Mouse (Mus musculus) heart, postnatal 10 days (tissue): ENCODE results near the gene N4bp3. TPM values are rescaled to one million over a fixed set of nuclear protein-coding genes. Genes with fewer than 3 reads are reported as not detected.

Experiments
- DNase-seq, 2 experiments: peaks; one replicate each; pipeline ENCODE4 v3.0.0; 2021
- intact Hi-C: fragments of 180-260 bp; cut with DNase I; formaldehyde crosslinking; loops from one replicate; pipeline ENCODE4 v1.15.1; 2025
- total RNA-seq, 2 experiments: library from RNA; stranded (reverse); gene quantifications; 2 replicates each; pipeline ENCODE4 v1.2.3; 2021

Gene N4bp3
- total RNA-seq, 2 experiments from 2014 or later = 35.0 to 40.5 TPM

DNA sequence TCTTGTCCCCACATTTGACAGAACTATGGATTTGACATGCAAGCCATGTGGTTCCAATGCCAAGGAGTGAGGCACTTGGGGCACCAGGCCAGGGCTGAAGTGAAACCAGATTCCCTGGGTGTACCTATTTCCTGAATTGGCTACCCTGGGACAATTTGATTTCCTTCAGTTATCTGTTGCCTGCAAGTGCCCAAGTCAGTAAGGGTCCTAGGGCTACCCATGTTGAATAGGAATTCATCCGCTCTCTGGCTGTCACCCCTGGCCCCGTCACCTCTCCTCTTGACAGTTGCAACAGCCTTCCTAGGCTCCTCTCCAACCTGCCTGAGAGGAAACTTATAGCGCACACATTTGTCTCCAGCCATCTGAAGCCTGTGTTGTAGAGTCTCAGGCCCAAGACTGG is 4.2 kb upstream of the N4bp3 start:
- intact Hi-C loops = no loop called here
- DNase-seq = no peak

DNA sequence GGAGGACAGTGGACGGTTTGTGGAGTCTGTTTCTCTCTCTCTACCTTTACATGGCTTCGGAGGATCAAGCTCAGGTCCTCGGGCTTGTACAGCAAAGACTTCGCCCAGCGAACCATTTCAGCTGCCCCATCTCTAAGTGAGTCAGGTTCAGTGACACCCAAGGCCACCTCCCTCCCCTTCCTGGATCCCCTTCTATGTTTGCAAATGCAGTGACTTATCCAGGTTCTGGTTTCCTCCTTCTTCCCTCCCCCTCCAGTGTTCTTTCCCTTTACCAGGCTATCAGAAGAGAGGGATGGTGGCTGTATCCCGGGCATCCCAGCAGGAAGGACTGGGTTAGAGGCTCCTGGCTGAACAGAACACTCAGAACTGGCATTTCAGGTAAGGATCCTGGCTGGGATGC is 3.1 kb upstream of the N4bp3 start:
- intact Hi-C loops = no loop called here
- no peak for DNase-seq

DNA sequence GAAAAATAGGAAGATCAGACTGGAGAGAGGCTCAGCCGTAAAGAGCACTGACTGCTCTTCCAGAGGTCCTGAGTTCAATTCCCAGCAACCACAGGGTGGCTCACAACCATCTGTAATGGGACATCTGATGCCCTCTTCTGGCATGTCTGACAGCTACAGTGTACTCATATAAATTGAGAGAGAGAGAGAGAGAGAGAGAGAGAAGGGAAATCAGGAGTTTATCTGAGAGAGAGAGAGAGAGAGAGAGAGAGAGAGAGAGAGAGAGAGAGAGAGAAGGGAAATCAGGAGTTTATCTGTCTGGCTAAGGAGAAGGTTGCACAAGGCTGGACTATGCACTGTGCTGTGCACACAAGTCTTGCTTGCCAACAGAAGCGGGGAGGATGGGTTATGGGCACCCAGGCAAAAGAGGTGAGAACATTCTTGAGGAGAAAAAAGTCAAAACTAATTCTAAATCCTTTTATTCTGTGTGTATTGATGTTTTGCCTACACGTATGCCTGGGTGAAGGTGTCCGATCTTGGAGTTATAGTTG is 2.3 kb upstream of the N4bp3 start:
- intact Hi-C loops = no loop called here
- no peak for DNase-seq

DNA sequence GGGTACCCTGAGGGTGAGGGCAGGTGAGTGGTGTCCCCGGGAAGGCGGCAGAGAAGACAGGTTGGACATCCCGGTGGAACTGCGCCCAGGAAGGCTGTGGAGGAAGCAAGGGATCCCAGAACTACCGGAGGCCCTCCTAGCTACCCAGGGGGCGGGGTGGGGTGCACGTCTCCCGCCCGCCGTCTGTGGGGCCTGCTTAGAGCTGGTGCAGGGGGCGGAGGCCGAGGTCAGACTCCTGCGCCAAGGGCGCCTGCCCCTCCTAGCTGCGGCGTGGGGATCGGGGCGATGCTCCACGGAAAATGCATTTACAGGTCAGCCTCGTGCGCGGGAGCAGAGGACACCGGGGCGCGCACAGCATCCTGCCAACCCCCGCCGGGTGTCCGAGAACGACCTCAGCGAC is 381 bp downstream of the N4bp3 start:
- DNase-seq = no peak
- intact Hi-C loops = loop anchor here (2.0 kb wide), 1 partner anchor 31 kb away; the partner anchor contains the start of gene Nhp2

DNA sequence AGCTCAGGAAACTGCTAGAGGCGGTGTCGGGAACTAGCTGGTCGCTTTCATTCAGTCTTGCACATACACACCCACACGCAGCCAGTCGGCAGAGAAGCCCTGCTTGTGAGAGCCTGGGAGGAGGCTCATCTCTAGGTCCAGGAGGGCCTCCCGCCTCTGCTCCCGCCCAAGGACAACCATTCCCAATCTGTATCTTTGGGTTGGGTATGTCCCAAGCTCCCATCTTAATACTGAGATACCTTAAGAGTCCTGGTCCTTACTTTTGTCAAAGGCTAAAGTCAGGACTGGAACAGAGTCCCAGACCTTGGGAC is 798 bp downstream of the N4bp3 start:
- no peak for DNase-seq
- intact Hi-C loops = loop anchor here (2.0 kb wide), 1 partner anchor 31 kb away; the partner anchor contains the start of gene Nhp2

DNA sequence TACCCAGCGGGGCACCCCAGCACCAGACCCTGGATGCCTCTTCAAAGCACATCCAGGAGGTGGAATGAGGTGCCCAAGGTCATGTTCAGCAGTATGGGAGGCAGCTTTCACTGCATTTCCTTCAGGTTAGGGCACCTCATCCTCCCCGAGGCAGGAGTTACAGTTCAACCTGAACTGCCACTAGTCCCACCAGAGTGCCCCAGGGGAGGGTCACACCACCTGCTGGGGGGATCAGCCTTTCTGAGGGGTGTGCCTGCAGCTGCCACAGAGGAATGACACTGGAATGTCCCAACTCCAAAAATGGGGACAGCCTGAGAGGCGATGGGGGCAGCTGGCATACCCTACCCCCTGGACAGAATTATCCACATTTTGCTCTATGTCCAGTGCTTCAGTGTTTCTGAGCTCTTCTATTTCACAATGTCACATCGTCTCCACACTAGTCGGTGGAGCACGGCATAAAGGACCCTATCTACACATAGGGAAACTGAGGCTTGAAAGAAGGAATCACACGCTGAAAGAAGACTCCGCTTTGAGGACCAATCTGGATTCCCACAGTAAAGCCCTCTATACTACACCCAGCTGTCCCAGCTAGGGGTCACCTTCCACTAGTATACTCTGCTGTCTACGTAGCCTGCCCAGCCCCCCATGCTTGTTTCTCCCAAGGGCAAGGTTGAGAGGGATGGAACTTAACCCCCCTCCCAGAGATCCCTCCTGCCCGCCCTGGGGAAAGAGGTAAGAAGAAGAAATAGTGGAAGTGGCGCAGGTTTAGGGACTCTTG is 1.3 kb downstream of the N4bp3 start:
- intact Hi-C loops = no loop called here
- no peak for DNase-seq

DNA sequence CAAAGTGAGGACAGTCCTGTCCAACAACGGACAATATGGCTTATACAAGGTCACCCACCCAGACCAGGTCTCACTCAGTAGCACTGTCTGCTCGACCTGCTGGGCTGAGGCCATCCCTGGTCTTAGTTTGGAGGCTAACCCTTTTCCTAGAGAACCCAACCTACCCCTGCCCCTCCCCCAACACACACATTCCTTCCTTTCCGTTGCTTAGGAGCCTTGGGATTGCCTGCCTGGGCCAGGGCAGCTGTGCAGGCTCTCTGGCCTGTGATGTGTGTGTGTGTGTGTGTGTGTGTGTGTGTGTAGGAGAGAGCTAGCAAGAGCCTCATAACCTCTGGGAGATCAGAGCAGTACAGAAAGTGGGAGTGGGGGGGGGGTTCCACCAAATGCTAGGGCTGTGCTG is 2.1 kb downstream of the N4bp3 start:
- DNase-seq = peak in 1 of 2 experiments; percentile 63
- intact Hi-C loops = no loop called here

DNA sequence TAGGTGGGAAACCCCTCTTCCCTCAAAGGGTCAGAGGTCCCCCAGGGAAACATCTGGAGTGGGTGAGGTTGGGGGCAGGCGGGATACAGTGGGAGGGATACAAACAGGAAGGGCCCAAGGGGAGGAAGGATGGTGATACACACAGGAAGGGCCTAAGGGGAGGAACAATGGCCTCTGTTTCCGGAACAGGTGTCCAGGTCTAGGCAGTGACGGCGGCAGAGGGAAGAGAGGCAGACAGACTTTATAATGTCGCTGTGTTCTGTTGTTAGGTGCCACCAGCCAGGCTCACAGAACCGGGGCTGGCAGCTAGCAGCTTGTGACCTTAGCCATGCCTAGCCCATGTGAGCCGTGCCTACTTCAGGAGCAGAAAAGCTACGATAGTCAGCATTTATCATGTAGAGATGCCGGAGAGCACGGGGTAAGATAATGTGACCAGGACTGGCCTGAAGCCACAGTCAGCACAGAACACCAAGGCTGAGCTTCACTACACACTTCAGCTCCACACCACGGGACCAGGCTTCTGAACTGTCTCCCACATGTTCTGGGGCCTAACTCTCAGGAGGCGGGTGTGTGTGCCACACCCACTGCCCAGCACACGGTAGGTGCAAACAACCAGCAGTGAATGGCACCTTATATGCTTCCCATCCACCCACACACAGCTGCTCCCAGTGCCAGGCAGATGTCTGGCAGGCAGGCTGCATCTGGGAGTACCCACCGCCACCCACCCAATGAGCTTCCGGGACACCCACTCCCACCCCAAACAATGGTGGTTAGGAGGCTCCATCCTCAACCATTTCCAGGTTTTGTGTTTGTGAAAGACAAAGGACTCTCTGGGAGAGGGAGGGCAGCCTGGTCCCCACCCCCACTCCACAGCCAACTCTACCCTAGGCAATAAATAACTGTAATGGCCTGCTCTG is 3.6 kb downstream of the N4bp3 start:
- DNase-seq = peak; percentile 69 to 71

DNA sequence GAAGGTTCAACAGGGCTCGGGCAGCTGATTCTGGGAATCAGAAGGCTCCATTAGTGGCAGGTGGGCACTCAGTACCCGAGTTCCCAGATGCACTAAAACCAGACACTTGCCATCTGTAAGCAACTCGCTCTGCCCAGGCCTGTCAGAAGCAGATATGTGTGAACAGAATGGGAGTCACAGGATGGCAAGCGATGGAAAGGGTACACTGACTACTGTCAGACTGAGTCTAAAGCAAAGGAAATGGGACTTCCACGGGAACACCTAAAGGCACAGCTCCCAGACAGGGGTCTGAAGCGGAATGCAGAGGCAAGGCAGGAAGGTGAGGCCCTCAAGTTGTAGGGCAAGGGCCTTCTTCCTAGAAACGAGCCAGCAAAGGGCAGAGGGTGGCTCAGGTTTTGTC is 4.4 kb downstream of the N4bp3 start:
- no peak for DNase-seq

More for the DNA sequence above, 3.6 kb downstream of the N4bp3 start:
- intact Hi-C loops = no loop called here

DNA sequence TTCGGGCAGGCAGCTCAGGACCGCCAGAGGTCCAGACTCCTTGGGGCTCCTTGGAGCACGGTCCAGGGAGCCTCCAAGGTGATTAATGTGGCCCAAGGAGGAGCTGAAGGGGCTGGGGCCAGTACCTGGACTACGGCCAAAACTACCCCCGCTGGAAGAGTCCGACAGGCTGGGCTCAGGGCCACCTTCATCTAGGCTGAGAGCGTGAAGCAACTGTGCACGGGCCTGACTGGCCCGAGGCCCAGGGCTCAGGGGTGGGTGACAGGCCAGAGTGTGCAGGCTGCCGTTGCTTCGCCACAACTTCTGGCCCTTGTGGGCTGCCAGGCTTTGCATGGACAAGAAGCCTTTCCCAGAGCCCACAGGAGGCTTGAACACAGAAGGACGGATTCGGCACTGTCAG is 5.3 kb downstream of the N4bp3 start:
- intact Hi-C loops = no loop called here
- no peak for DNase-seq

More for the DNA sequence above, 4.4 kb downstream of the N4bp3 start:
- intact Hi-C loops = no loop called here

DNA sequence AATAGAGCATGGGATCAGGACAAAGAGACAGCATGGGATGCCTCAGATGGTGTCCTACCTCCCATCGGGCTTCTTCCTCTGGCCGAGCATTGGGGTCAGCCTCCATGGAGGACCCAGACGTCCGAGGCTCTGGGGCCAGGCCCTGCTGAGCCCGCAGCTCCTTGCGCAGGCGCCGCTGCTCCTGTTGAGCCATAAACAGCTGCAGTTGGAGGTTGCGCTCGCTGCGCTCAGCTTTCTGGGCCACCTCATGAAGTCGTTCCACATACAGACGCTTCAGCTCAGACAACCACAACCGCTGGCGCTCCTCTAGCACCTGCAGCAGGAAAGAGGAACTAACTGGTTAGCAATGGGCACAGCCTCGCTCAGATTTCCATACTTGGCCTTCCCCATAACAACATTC is 6.4 kb downstream of the N4bp3 start:
- DNase-seq = no peak
- intact Hi-C loops = no loop called here

DNA sequence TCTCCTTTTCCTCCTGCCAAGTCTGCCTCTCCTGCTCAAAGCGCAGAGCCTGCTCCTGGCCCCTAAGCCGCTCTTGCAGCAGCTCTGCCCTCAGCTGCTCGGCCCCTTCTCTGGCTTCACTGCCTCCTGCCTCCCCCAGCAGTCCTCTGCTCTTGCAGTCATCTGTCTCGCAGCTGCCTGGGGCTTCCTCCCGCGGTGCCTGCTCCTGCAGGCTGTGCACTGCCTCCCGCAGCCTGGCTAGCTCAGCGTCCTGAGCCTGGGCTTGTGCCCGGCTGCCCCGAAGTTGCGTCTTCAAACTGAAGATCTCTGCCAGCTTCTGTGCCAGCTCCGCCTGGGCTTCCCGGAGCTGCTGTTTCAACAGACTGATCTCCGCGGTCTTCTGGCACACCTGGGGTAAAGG is 6.9 kb downstream of the N4bp3 start:
- DNase-seq = no peak
- intact Hi-C loops = no loop called here

DNA sequence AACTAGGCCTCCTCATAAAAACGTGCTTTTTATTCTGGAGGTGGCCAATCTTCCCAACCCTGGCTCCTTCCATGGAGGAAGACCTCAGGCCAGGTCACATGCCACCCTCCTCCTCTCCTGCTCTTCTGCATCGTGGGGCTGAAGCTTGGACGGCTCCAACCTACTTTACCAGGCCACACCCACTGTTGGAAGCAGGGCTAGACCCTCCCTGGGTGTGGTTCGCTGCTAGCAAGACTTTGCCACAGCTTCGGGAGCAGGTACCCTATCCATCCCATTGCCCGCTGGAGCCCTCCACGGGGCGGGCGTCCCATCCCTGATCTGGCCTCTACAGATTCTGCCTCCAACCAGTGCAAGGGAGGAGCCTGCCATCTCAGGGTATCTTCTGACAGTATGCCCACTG is 7.4 kb downstream of the N4bp3 start:
- no peak for DNase-seq
- intact Hi-C loops = no loop called here

DNA sequence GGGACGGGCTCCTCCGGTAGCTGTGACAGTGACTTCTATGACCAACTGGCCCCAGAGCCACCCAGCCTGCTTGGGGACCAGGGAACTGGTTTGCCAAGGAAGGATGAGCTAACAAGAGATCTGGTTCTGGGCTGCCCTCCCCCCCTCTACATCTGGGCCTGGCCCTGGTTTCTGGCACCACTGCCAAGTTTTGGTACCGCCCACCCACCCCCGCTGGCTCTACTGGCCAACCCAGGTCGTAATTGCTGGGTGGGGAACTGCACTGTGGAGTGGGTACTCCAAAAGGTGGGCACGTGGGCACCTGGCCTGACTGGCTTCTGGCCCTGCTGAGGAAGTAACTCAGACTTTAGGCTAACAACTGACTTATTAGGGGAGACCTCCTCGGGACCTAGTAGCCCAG is 9.9 kb downstream of the N4bp3 start:
- intact Hi-C loops = no loop called here
- no peak for DNase-seq

DNA sequence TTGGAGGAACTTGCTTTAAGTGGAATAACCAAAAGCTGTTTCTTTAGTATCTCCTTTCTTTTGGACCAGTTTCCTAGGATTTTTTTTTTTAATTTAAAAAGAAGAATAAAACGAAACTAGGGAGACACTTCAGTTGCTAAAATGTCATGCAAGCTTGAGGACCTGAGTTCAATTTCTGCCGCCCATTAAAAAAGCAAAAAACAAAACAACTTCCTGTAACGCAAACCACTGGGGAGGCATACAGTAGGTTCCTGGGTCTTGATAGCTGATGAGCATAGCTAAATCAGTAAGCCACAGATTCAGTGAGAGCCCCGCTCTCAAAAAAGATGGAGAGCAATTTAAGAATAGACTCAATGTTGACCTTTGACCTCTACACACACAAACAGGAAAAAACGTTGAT is 12.1 kb downstream of the N4bp3 start:
- intact Hi-C loops = loop anchor here (5.0 kb wide), 1 partner anchor 49 kb away; the partner anchor contains the start of gene 0610009B22Rik
- no peak for DNase-seq

DNA sequence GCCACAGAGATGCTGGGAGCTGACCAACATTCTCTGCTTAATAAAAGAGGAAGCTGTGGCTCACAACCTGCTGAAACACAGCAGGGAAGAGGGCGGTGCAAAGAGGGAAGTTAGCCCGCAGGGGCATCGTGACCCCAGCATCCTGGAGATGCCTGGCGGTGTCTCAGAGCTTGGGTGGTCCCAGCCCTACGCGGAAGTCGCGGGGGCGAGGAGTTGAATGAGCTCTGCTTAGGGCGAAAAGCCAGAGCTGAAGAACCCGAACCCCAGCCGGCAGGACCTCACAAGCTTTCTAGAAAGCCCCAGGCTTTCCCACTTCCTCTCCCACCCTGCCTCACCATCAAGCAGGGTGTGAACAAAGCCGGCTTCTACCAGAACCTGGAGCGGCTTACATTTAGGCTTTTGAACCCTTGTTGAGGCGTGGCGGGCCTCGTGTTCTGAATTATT is 12.6 kb downstream of the N4bp3 start:
- intact Hi-C loops = loop anchor here (5.0 kb wide), 1 partner anchor 49 kb away; the partner anchor contains the start of gene 0610009B22Rik
- peak; percentile 55 to 68 for DNase-seq

DNA sequence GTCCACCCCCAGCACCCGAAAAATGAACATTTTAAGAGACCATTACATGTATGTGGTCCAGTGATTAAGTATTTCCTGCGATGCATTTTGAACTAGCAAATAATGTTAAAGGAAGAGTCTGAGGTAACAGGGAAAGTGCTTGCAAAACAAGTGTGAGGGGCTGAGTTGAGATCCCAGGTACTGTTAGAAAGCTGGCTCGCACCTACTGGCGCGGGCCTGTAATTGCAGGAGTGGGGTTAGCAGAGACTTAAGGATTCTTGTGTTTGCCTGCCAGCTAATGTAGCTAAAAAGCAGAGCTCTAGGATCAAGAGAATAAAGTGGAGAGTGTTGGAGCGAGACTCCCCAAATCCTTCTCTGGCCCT is 14.3 kb downstream of the N4bp3 start:
- peak; percentile 67 to 73 for DNase-seq
- intact Hi-C loops = loop anchor here (1.0 to 5.0 kb wide), 2 partner anchors 17 to 51 kb away; partner anchors contain the start of genes 0610009B22Rik and Nhp2

DNA sequence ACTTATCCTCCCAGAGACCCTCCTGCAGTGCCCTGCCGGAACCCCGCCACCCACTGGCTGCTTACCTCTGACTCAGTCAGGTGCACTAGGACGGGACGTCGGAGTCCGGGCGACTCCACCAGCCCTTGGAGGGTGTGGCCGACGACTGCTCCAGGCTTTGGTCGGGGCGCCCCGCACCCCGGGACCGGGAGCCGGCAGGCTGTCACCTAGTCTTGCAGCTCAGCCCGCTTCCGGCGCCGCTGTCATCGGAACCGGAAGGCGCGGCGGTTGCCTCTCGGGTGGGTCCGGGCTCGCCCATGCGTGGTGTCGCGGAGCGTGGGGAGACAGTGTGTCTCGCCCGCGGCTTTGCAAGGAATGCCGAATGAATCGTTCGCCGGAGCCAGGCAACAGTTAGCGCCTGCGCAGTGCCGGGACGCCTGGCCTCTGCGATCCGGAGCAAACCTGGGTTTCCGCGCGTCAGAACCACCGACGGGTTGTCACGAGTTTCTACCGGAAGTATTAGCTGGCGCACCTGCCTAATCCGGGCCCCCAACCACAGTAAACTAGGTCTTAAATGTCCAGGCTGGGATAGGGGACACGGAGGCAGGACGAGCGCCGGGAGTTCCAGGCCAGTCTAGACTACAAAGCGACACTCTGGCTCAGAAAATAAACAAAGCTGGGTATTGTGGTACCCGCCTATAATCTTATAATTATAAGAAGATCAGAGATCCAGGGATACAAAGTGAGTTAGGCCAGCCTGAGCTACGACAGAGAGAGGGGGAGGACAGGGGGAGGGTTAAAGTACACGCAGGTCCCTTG is 14.9 kb downstream of the N4bp3 start, which contains the start of gene Rmnd5b:
TSS of gene Rmnd5b (minus strand) at position 372 of the 798 bp plus-strand sequence.
- peak; percentile 93 to 94 for DNase-seq
- intact Hi-C loops = loop anchor here (1.0 to 5.0 kb wide), 2 partner anchors 16 to 52 kb away; partner anchors contain the start of genes 0610009B22Rik and Nhp2

DNA sequence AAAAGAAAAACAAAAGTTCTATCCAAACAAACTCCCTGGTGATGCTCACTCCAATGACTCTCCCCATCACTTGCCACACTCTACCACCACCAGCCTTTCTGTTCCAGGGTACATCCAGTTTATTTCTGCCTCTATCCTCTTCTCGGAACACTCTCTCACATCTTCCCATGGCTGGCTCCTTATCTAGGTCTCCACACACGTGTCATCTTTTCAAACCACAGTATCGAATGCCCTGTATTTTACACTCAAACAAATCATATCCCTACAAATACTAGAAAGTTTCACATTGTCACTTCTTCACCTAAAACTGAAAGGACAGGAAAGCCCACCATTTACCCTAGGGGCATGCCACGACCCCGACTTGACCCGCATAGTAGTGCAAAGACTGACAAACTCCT is 15.5 kb downstream of the N4bp3 start:
- DNase-seq = no peak
- intact Hi-C loops = loop anchor here (5.0 kb wide), 1 partner anchor 52 kb away; the partner anchor contains the start of gene 0610009B22Rik

DNA sequence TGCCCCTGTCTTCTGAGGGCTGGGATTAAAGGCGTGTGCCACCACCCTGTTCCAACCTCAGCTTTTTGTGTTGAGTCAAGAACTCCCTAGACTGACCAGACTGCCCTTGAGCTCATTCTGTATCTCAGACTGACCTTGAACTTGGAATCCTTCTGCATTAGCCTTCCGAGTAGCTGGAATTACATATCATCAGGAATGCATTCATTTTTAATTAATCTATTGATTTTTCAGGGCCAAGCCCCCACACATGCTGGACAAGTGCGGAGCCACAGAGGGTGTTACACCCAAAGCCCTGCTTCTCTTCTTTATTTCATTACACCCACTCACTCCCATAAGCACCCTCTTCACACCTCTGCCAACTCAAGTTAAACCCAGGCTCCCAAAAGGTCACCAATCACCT is 16.9 kb downstream of the N4bp3 start:
- DNase-seq = no peak
- intact Hi-C loops = no loop called here
